Mouse (Mus musculus): ENCODE measurements around the gene Fgf10. TPM values are rescaled to one million over a fixed set of nuclear protein-coding genes. Genes with fewer than 3 reads are reported as not detected.

Fgf10 gene
- polyA plus RNA-seq, 1 experiment from 2014 or later: 0.05 TPM

DNA sequence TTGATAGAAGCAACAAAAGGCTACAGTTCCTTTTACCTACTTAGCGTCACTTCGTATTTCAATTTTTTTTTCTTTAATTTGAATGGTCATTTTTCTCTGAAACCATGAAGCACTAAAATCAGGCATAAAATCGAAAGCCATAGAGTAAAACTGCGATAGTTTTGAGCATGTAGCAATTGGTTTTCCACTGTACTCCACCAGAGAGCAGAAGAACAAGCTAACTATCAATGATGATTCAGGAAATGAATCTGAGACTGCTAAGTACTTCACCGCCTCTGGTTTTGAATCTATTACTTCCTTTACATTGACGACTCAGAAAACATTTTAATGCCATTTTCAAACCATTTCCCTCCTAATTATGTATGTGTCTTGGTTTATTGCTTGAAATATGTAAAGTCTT lies 150.2 kb downstream of the Fgf10 start:
- Histone ChIP-seq H3K27ac (ENCODE audit: low read depth) (no peak overlapping the region), H3K4me3 (ENCODE audit: low read depth, low read length) (no peak overlapping the region), H3K9me3 (ENCODE audit: low read length) (no peaks in the 10 kb centered on the region), H3K9ac (replicated peaks) (no peak overlapping the region), H3K4me1 (ENCODE audit: insufficient read depth) (no peaks in the 10 kb centered on the region), H3K27me3 (ENCODE audit: insufficient read depth, low read length) (no peaks in the 10 kb centered on the region), H3K36me3 (replicated peaks; ENCODE audit: insufficient read depth, low read length) (no peaks in the 10 kb centered on the region), H3K4me2 (ENCODE audit: low read depth, low read length) (no peak overlapping the region)
- no peak for TF ChIP-seq EP300 (IDR thresholded peaks at IDR 0.05; ENCODE audit: low read depth)
- DNase-seq (no peak), ATAC-seq (no peak)
- 73% methylated on average over 6 of the region's 6 CpGs for WGBS (ENCODE audit: insufficient replicate concordance)

- no peaks in the 10 kb centered on the region for H3K36me3 ChIP-seq (replicated peaks; ENCODE audit: insufficient read depth, low read length)
- H3K9ac ChIP-seq (replicated peaks): no peak overlapping the region
- no peaks in the 10 kb centered on the region for H3K27me3 ChIP-seq (ENCODE audit: insufficient read depth, low read length)
- no peak overlapping the region for H3K27ac ChIP-seq (ENCODE audit: low read depth)
- H3K9me3 ChIP-seq (ENCODE audit: low read length): no peaks in the 10 kb centered on the region
- WGBS (ENCODE audit: insufficient replicate concordance): 67% methylated on average over 2 of the region's 2 CpGs
- no peak for ATAC-seq
- no peaks in the 10 kb centered on the region for H3K4me1 ChIP-seq (ENCODE audit: insufficient read depth)
- no peak overlapping the region for H3K4me2 ChIP-seq (ENCODE audit: low read depth, low read length)
- H3K4me3 ChIP-seq (ENCODE audit: low read depth, low read length): no peak overlapping the region
- no peak for DNase-seq
- TF ChIP-seq EP300 (IDR thresholded peaks at IDR 0.05; ENCODE audit: low read depth) (no peak), CTCF (IDR thresholded peaks at IDR 0.05; ENCODE audit: low read depth) (no peak)
Observed at GRCm38 (mm10) chr13:118823113-118823512, 153.5 kb downstream of the Fgf10 start.

DNA sequence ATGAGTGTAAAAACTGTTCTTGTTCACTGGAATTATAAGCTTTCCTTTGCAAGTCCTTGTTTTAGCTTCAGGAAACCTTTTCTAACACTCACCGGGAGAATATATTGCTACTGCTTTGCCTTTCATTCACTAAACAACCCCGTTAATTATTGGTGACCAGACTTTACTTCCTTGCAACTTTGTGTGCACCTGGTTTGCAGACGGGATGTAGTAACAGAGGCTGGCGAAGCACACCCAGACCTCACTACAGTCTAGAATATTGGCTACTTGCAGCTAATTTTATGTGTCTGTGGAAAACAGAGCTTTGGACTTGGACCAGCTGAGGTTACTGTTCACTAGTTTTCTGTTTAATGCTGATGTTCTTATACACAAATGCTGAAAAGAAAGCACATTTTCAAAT lies 155.5 kb downstream of the Fgf10 start:
- Histone ChIP-seq H3K4me3 (ENCODE audit: low read depth, low read length) (no peak overlapping the region), H3K4me1 (ENCODE audit: insufficient read depth) (no peaks in the 10 kb centered on the region), H3K27ac (ENCODE audit: low read depth) (no peak overlapping the region), H3K36me3 (replicated peaks; ENCODE audit: insufficient read depth, low read length) (no peaks in the 10 kb centered on the region), H3K27me3 (ENCODE audit: insufficient read depth, low read length) (no peaks in the 10 kb centered on the region), H3K9me3 (ENCODE audit: low read length) (no peaks in the 10 kb centered on the region), H3K4me2 (ENCODE audit: low read depth, low read length) (no peak overlapping the region), H3K9ac (replicated peaks) (no peak overlapping the region)
- no peak for TF ChIP-seq EP300 (IDR thresholded peaks at IDR 0.05; ENCODE audit: low read depth)
- TF ChIP-seq CTCF (IDR thresholded peaks at IDR 0.05; ENCODE audit: low read depth): no peak
- DNase-seq (no peak), ATAC-seq (no peak)
- WGBS (ENCODE audit: insufficient replicate concordance): 67% methylated on average over 4 of the region's 4 CpGs

DNA sequence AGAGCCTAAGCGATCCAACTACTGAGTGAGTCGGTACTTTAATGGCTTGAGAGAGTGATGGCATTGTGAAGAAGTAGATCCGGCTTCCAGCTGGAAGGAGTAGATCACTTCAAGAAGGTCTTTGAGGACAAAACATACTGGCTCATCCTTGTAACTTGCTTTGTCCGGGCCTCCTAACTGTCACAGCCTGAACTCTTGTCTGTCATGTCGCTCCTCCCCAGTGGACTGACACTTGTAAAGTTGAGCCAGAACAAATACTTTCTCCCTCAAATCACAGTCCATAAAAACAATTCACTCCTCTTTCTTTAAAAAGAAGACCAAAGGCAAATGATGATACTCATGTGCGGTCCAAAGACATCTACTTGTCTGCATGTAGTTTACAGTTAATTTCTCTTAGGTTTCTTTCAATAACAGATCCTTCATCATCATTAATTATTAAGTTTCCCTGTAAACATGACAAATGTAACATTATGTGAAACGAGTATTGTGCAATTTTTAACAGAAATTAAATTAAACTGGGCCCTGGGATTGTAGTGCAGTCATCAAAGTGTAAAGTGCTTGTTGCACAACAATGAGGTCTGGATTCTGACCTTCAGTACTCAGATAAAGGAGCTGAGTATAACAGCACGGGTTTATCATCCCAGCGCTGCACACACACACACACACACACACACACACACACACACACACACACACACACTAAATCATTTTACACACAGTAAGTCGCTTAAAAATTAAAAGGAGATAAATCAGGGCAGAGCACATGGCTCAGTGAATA lies 159.2 kb downstream of the Fgf10 start:
- Histone ChIP-seq H3K27me3 (ENCODE audit: insufficient read depth, low read length) (no peaks in the 10 kb centered on the region), H3K4me2 (ENCODE audit: low read depth, low read length) (no peak overlapping the region), H3K9me3 (ENCODE audit: low read length) (no peaks in the 10 kb centered on the region), H3K4me1 (ENCODE audit: insufficient read depth) (no peaks in the 10 kb centered on the region), H3K36me3 (replicated peaks; ENCODE audit: insufficient read depth, low read length) (no peaks in the 10 kb centered on the region), H3K27ac (ENCODE audit: low read depth) (no peak overlapping the region), H3K9ac (replicated peaks) (no peak overlapping the region), H3K4me3 (ENCODE audit: low read depth, low read length) (no peak overlapping the region)
- TF ChIP-seq CTCF (IDR thresholded peaks at IDR 0.05; ENCODE audit: low read depth) (no peak), EP300 (IDR thresholded peaks at IDR 0.05; ENCODE audit: low read depth) (no peak)
- WGBS (ENCODE audit: insufficient replicate concordance): 70% methylated on average over 10 of the region's 10 CpGs
- no peak for DNase-seq
- no peak for ATAC-seq

DNA sequence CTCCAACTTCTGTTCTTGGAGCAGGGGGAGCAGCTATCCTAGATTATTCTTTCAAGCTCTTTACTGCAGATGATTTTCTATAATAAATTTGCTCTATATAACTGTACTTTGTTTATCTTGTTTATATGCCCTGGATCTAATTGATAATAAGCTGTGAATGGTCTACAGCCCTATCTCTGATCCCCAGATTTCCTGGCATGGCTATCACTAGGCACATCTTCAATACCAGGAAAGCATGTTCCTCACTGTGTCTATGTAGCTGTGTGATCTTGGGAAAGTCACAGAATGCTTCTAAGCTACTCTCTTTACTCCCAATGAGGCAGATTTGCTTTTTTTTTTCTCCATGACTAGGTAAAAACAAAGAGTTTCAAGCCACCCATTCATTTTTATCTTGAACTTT lies 164.4 kb downstream of the Fgf10 start:
- no peak for TF ChIP-seq CTCF (IDR thresholded peaks at IDR 0.05; ENCODE audit: low read depth)
- no peak for TF ChIP-seq EP300 (IDR thresholded peaks at IDR 0.05; ENCODE audit: low read depth)
- Histone ChIP-seq H3K9ac (replicated peaks) (no peak overlapping the region), H3K4me3 (ENCODE audit: low read depth, low read length) (no peak overlapping the region), H3K36me3 (replicated peaks; ENCODE audit: insufficient read depth, low read length) (no peaks in the 10 kb centered on the region), H3K4me2 (ENCODE audit: low read depth, low read length) (no peak overlapping the region), H3K27me3 (ENCODE audit: insufficient read depth, low read length) (no peaks in the 10 kb centered on the region), H3K27ac (ENCODE audit: low read depth) (no peak overlapping the region), H3K9me3 (ENCODE audit: low read length) (no peaks in the 10 kb centered on the region), H3K4me1 (ENCODE audit: insufficient read depth) (no peaks in the 10 kb centered on the region)
- no peak; the same call in 1 of the 2 replicates for ATAC-seq
- DNase-seq: no peak

DNA sequence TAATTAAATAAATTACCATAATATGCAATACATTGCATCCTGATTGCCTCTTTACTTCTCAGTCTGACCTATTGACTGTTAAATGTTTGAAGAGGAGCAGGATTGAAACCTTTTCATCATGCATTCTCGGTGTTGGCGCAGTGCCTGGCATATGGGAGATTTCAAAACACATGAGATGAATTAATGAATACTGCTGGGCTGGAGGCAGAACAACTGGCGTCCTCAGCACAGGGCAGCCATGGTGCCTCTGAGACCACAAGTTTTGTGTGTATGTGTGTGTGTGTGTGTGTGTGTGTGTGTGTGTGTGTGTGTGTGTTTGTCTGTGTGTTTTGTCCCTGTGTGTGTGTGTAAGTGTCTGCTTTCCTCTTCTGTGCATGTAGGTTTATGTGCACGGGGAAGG lies 165.5 kb downstream of the Fgf10 start:
- TF ChIP-seq EP300 (IDR thresholded peaks at IDR 0.05; ENCODE audit: low read depth) (no peak), CTCF (IDR thresholded peaks at IDR 0.05; ENCODE audit: low read depth) (no peak)
- WGBS (ENCODE audit: insufficient replicate concordance): 67% methylated on average over 4 of the region's 4 CpGs
- Histone ChIP-seq H3K27me3 (ENCODE audit: insufficient read depth, low read length) (no peaks in the 10 kb centered on the region), H3K9ac (replicated peaks) (no peak overlapping the region), H3K27ac (ENCODE audit: low read depth) (no peak overlapping the region), H3K36me3 (replicated peaks; ENCODE audit: insufficient read depth, low read length) (no peaks in the 10 kb centered on the region), H3K9me3 (ENCODE audit: low read length) (no peaks in the 10 kb centered on the region), H3K4me3 (ENCODE audit: low read depth, low read length) (no peak overlapping the region), H3K4me2 (ENCODE audit: low read depth, low read length) (no peak overlapping the region), H3K4me1 (ENCODE audit: insufficient read depth) (no peaks in the 10 kb centered on the region)
- ATAC-seq (no peak), DNase-seq (no peak)
